13 mouse cellular contexts compared by ENCODE assay signal in genomic region chr9:62749666-62750065, GRCm38 (mm10).
DNase-seq lines count a peak whose midpoint lies in the region; ATAC-seq and TF ChIP-seq lines count a peak whose summit lies in the region.
"Had no signal": no experiment of that assay in that cellular context is flagged by ENCODE, and none has a peak within 500 bp of the region (broad histone marks: within the 10 kb centered on the region; RNA-seq: fewer than 3 reads in every experiment).

No protein-coding gene starts in this region.

- no peaks in the 10 kb centered on the region for H3K4me1 ChIP-seq in intestine, postnatal 0 days (replicated peaks; ENCODE audit: control insufficient read depth, insufficient read depth, low read length)
- H3K4me1 ChIP-seq: limb, embryonic 12.5 days; neural tube, embryonic 12.5 days had no signal

- no peak overlapping the region for H3K4me3 ChIP-seq in intestine, postnatal 0 days (ENCODE audit: low read depth, low read length)
- H3K4me3 ChIP-seq: limb, embryonic 12.5 days; neural tube, embryonic 12.5 days had no signal

- 49% methylated on average over 6 of the region's 6 CpGs for WGBS in intestine, postnatal 0 days

- H3K9ac ChIP-seq in intestine, postnatal 0 days (ENCODE audit: low read depth, low read length), result no peak overlapping the region
- H3K9ac ChIP-seq: limb, embryonic 12.5 days; neural tube, embryonic 12.5 days had no signal

- H3K27ac ChIP-seq in intestine, postnatal 0 days (ENCODE audit: low read depth, low read length), result no peak overlapping the region
- H3K27ac ChIP-seq: limb, embryonic 12.5 days; neural tube, embryonic 12.5 days had no signal

- no peaks in the 10 kb centered on the region for H3K27me3 ChIP-seq in intestine, postnatal 0 days (replicated peaks; ENCODE audit: control insufficient read depth, insufficient read depth, low read length)
- H3K27me3 ChIP-seq: limb, embryonic 12.5 days; neural tube, embryonic 12.5 days had no signal

- peak; percentile 26 to 54 for DNase-seq in cerebellum, postnatal 10 days
- no peak for DNase-seq in cerebellum, postnatal 4 days (ENCODE audit: low spot score in 2 of 2)
- peak; percentile 32 for DNase-seq in urinary bladder, postnatal 14 days (ENCODE audit: low spot score)
- no peak for DNase-seq in urinary bladder, postnatal 10 days (ENCODE audit: low spot score)
- DNase-seq in kidney, postnatal 36 days, result peak; percentile 32 to 43
- DNase-seq in right cerebral cortex, postnatal 14 days, result no peak
- DNase-seq: cerebellum, postnatal 14 days; spleen, adult 18-20 months; thymus, postnatal 36 days had no signal

- no peak for TF ChIP-seq CTCF in intestine, postnatal 0 days (IDR thresholded peaks at IDR 0.05; ENCODE audit: low read depth)

- H3K36me3 ChIP-seq in intestine, postnatal 0 days (ENCODE audit: control insufficient read depth, insufficient read depth), result no peaks in the 10 kb centered on the region
- H3K36me3 ChIP-seq: neural tube, embryonic 12.5 days had no signal

- ATAC-seq in frontal cortex, adult (ENCODE audit: low TSS enrichment), result no peak
- no peak for ATAC-seq in intestine, postnatal 0 days

- no peak overlapping the region for H3K4me2 ChIP-seq in intestine, postnatal 0 days (replicated peaks; ENCODE audit: low read depth)
- H3K4me2 ChIP-seq: limb, embryonic 12.5 days; neural tube, embryonic 12.5 days had no signal

- H3K9me3 ChIP-seq in intestine, postnatal 0 days (ENCODE audit: control insufficient read depth), result no peaks in the 10 kb centered on the region
- H3K9me3 ChIP-seq: neural tube, embryonic 12.5 days had no signal

Comparison
In these comparisons a context has a peak if more than half of its experiments do, and no peak if none do; other contexts are left out.
1. DNase-seq: peak in cerebellum, postnatal 10 days (2 of 2), urinary bladder, postnatal 14 days (single experiment) and kidney, postnatal 36 days (2 of 2); none in cerebellum, postnatal 4 days (0 of 2), urinary bladder, postnatal 10 days (single experiment) and right cerebral cortex, postnatal 14 days (single experiment).